Mouse (Mus musculus): Measurements from ENCODE around the gene Lonrf3. TPM values are rescaled to one million over a fixed set of nuclear protein-coding genes. Genes with fewer than 3 reads are reported as not detected.

Gene Lonrf3
- 0.06 and 0.21 TPM in 2 replicates for polyA plus RNA-seq (2016; fragmentation: Nextera tagmentation; extraction: Ambion mirVana)

DNA sequence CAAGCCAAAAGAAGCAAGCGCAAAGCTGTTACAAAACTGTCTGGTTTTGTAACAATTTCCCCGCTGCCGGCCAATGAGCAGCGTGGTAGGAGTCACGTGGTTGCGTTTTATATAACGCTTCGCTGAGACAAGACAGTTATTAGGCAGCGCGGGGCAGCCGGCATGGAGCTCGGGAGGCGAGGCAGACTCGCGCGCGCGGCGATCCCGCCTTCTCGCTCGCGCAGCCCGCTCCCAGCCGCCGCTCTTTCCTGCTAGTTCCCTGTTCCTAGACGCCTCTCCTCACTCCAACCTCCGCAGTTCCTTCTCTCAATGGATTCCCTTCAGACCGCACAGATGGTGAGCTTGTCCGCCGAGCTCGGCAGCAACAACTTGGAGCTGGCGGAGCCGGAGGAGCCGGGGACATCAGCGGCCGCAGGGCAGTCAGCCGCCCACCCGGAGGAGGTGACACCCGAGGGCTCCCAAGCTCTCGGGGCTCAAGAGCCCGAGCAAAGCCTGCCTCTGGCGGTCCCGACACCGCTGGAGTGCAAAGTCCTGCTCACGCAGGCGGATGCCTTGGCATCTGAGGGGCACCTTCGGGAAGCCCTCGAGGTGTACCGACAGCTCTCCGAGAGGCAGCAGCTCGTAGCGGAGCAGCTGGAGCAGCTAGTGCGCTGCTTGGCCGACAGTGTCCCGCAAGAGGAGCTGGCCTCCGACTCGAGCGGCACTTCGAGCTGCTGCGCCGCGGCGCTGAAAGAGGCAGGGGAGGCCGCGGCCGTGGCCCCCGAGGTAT is at the start of gene Lonrf3:
Gene Lonrf3 (plus strand): TSS at position 83 of the 769 bp plus-strand sequence.
- peaks cover 82% of the 10 kb centered on the region for H3K27me3 ChIP-seq (ENCODE audit: low read depth, poor library complexity, severe bottlenecking)
- 18% methylated on average over 67 of the region's 68 CpGs for WGBS
- 0 out of 2 replicates have a peak, but pooled peaks cover 4% of the 10 kb centered on the region for H3K4me1 ChIP-seq
- peak; percentile 46 for DNase-seq (ENCODE audit: low spot score)
- no peaks in the 10 kb centered on the region for H3K9me3 ChIP-seq (replicated peaks)
- no peak within 1 kb of the TSS for H3K27ac ChIP-seq
- peak within 1 kb of the TSS; percentile 50 for H3K4me3 ChIP-seq
- no peaks in the 10 kb centered on the region for H3K36me3 ChIP-seq

DNA sequence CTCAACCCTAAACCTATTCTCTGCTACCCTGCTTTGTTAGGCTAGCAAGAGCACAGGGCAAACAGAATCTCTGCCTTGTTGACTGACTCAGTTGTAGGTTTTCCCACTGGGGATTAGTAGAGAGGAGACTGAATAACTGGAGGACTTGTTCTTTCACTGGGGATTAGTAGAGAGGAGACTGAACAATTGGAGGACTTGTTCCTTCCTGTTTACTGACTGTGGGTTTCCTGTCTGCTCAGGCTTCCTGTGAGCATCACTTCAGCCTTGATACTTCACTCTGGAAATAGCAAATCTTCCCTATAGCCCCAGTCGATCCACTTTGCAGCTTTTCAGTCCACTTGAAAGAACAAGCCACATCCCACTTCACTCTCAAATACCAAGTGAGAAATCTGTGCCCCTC is 49.4 kb upstream of the Lonrf3 start:
- Histone ChIP-seq H3K4me1 (no peaks in the 10 kb centered on the region), H3K27me3 (ENCODE audit: low read depth, poor library complexity, severe bottlenecking) (no peaks in the 10 kb centered on the region), H3K36me3 (no peaks in the 10 kb centered on the region), H3K4me3 (no peak overlapping the region), H3K9me3 (replicated peaks) (no peaks in the 10 kb centered on the region), H3K27ac (no peak overlapping the region)
- 79% methylated on average over 1 of the region's 1 CpGs for WGBS
- DNase-seq (ENCODE audit: low spot score) = no peak

- H3K9me3 ChIP-seq (replicated peaks) = no peaks in the 10 kb centered on the region
- H3K27ac ChIP-seq = no peak overlapping the region
- H3K4me3 ChIP-seq = no peak overlapping the region
- no peak for DNase-seq (ENCODE audit: low spot score)
- 82% methylated on average over 3 of the region's 3 CpGs for WGBS
- H3K27me3 ChIP-seq (ENCODE audit: low read depth, poor library complexity, severe bottlenecking) = no peaks in the 10 kb centered on the region
- no peaks in the 10 kb centered on the region for H3K4me1 ChIP-seq
- no peaks in the 10 kb centered on the region for H3K36me3 ChIP-seq
Measured at GRCm38 (mm10) chrX:36311420-36311819, 16.7 kb upstream of the Lonrf3 start.

DNA sequence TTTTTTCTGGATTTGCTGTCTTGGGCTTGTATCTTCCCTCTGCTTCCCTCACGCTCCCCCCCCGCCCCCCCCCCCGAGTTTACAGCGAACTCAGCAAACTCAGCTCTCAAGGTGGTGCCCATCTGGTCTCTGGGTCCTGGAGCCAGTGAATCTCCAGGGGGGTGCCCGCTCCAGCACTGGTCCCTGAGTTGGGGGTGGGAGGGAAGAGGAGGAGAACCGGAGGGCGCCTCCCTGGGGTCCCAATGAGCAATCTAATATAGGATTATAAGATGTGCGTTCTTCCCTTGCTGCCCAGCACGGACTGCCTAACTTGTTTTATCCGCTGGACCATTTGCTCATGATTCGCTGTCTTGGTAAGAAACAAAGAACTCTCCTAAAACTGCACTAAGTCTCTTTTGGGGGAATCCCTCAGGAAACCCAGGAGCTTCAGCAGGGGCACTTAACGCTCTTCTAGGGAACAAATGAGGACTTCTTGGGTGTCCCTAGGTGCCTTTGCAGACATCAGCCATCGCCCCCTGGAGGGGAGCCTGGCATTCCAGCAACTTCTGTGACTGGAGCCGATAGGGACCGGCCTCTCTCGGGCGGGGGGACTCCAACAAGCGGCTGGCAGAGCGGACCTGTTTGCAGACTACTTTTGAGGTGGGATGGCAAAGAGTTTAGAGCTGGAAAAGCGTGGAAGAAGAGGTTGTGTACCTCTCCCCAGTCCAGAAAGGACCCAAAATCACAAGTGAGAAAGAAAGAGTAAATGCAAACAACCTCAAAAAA is 480 bp upstream of the Lonrf3 start:
- DNase-seq (ENCODE audit: low spot score) = peak; percentile 31
- Histone ChIP-seq H3K9me3 (replicated peaks) (no peaks in the 10 kb centered on the region), H3K4me1 (0 out of 2 replicates have a peak, but pooled peaks cover 4% of the 10 kb centered on the region), H3K4me3 (peak overlapping the region; percentile 50; the same call in 1 of the 2 replicates), H3K36me3 (no peaks in the 10 kb centered on the region), H3K27ac (no peak overlapping the region), H3K27me3 (ENCODE audit: low read depth, poor library complexity, severe bottlenecking) (peaks cover 80% of the 10 kb centered on the region)
- WGBS = 17% methylated on average over 18 of the region's 20 CpGs

DNA sequence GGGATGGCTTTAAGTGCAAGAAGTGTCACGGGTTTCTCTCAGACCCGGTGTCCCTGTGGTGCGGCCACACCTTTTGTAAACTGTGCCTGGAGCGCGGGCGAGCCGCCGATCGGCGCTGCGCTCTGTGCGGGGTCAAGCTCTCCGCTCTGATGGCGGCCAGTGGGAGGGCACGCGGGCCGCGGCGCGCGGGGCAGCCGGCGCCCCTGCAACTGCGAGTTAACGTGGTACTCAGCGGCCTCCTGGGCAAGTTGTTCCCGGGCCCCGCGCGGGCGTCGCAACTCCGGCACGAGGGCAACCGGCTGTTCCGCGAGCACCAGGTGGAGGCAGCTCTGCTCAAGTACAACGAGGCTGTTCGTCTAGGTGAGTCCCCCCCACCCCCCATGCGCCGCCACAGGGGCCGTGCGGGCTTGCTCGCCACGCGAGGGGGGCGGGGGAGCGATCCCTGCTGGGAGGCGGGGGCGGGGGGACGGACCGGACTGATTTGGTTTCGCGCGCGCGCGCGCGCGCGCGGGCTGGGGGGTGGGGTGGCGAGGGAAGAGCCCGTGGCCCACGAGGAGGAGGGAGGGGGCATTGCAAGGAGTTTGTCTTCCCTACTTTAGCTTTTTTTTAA is 992 bp downstream of the Lonrf3 start:
- H3K36me3 ChIP-seq = no peaks in the 10 kb centered on the region
- H3K4me1 ChIP-seq = 0 out of 2 replicates have a peak, but pooled peaks cover 4% of the 10 kb centered on the region
- peak; percentile 28 for DNase-seq (ENCODE audit: low spot score)
- H3K9me3 ChIP-seq (replicated peaks) = no peaks in the 10 kb centered on the region
- 11% methylated on average over 47 of the region's 66 CpGs for WGBS
- H3K4me3 ChIP-seq = peak overlapping the region; percentile 50
- H3K27me3 ChIP-seq (ENCODE audit: low read depth, poor library complexity, severe bottlenecking) = peaks cover 79% of the 10 kb centered on the region
- no peak overlapping the region for H3K27ac ChIP-seq

DNA sequence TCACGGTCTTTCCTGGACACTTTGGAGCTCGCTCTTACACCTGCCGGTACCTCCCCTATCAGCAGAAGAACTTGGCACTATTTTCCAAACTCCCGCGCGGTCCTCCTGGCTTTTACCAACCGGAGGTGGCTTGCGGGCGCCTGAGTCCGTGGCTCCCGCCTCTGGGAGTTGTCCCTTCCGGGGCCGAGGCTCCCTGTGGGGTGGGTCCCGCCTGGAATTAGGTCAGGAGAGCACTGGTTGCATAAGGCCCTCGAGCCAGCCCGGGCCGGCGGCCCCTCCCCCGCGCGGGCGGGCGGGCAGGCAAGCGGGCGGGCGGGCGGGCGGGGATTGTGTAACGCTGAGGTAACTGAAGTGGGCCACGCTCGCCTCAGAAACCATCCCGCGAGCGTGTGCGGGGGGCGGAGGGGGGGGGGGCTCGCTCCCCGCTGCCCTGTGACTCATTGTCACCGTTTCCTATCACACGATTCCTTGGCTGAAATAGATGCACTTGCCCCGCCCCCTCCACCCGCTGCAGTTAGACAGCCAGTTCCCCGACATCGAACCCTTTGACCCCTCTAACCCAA is 1.8 kb downstream of the Lonrf3 start:
- DNase-seq (ENCODE audit: low spot score) = peak; percentile 34
- Histone ChIP-seq H3K4me3 (peak overlapping the region; percentile 50), H3K9me3 (replicated peaks) (no peaks in the 10 kb centered on the region), H3K36me3 (no peaks in the 10 kb centered on the region), H3K27ac (no peak overlapping the region), H3K27me3 (ENCODE audit: low read depth, poor library complexity, severe bottlenecking) (peaks cover 72% of the 10 kb centered on the region), H3K4me1 (0 out of 2 replicates have a peak, but pooled peaks cover 4% of the 10 kb centered on the region)
- 13% methylated on average over 25 of the region's 44 CpGs for WGBS

DNA sequence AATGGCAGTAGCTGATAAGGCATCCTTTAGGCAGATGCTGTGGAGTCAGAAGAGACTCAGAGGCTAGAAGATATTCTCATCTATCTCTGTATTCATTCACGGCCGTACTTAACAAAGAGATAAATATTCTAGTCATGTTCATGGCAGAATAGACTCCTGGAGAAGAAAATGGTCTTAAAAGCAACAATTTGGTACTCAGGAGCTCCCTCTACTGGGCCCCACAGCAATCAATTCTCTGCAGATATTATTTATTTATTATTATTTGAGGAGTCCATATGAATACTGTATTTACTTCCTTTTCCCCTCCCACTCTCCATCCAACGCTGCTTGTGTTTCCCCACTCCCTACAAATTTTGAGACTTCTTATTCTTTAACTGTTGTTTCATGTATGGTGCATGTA is 24.3 kb downstream of the Lonrf3 start:
- Histone ChIP-seq H3K4me3 (no peak overlapping the region), H3K27me3 (ENCODE audit: low read depth, poor library complexity, severe bottlenecking) (no peaks in the 10 kb centered on the region), H3K27ac (no peak overlapping the region), H3K36me3 (no peaks in the 10 kb centered on the region), H3K9me3 (replicated peaks) (no peaks in the 10 kb centered on the region), H3K4me1 (no peaks in the 10 kb centered on the region)
- 66% methylated on average over 3 of the region's 3 CpGs for WGBS
- no peak for DNase-seq (ENCODE audit: low spot score)

GRCm38 (mm10) chrX:36385340-36385739 is 57.2 kb downstream of the Lonrf3 start:
- Histone ChIP-seq H3K27me3 (ENCODE audit: low read depth, poor library complexity, severe bottlenecking) (no peaks in the 10 kb centered on the region), H3K9me3 (replicated peaks) (no peaks in the 10 kb centered on the region), H3K4me3 (no peak overlapping the region), H3K4me1 (no peaks in the 10 kb centered on the region), H3K36me3 (no peaks in the 10 kb centered on the region), H3K27ac (no peak overlapping the region)
- DNase-seq (ENCODE audit: low spot score) = no peak

DNA sequence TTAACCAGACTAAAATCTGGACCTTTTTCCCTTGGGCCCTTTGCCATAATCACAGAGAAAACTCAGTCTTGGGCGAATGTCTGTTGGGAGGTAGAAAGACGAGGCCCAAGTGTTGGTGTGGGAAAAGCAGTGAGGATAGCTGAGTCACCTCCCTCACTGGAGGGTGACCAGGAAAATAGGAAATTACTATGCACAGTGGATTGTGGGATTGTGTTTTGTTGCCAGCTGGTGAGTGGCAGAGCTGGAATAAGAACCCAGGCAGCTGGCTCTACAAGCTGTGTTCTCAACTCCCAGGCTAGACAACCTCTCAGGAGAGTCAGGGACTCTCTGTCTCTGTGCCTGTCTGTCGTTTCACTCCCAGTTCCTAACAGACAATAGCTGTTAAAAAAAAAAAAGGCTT is 61.8 kb downstream of the Lonrf3 start:
- H3K4me3 ChIP-seq = no peak overlapping the region
- no peak for DNase-seq (ENCODE audit: low spot score)
- no peaks in the 10 kb centered on the region for H3K36me3 ChIP-seq
- H3K9me3 ChIP-seq (replicated peaks) = no peaks in the 10 kb centered on the region
- 68% methylated on average over 3 of the region's 3 CpGs for WGBS
- no peak overlapping the region for H3K27ac ChIP-seq
- no peaks in the 10 kb centered on the region for H3K27me3 ChIP-seq (ENCODE audit: low read depth, poor library complexity, severe bottlenecking)
- no peaks in the 10 kb centered on the region for H3K4me1 ChIP-seq

- H3K4me3 ChIP-seq = no peak overlapping the region
- no peaks in the 10 kb centered on the region for H3K27me3 ChIP-seq (ENCODE audit: low read depth, poor library complexity, severe bottlenecking)
- no peak overlapping the region for H3K27ac ChIP-seq
- no peak for DNase-seq (ENCODE audit: low spot score)
- no peaks in the 10 kb centered on the region for H3K9me3 ChIP-seq (replicated peaks)
- no peaks in the 10 kb centered on the region for H3K36me3 ChIP-seq
- 82% methylated on average over 2 of the region's 2 CpGs for WGBS
- H3K4me1 ChIP-seq = no peaks in the 10 kb centered on the region
Measured at GRCm38 (mm10) chrX:36390503-36390902, 62.4 kb downstream of the Lonrf3 start.

- DNase-seq (ENCODE audit: low spot score) = no peak
- Histone ChIP-seq H3K27ac (no peak overlapping the region), H3K36me3 (no peaks in the 10 kb centered on the region), H3K27me3 (ENCODE audit: low read depth, poor library complexity, severe bottlenecking) (no peaks in the 10 kb centered on the region), H3K9me3 (replicated peaks) (no peaks in the 10 kb centered on the region), H3K4me3 (no peak overlapping the region), H3K4me1 (no peaks in the 10 kb centered on the region)
- WGBS = 78% methylated on average over 6 of the region's 6 CpGs
Measured at GRCm38 (mm10) chrX:36392672-36393071, 64.5 kb downstream of the Lonrf3 start.

DNA sequence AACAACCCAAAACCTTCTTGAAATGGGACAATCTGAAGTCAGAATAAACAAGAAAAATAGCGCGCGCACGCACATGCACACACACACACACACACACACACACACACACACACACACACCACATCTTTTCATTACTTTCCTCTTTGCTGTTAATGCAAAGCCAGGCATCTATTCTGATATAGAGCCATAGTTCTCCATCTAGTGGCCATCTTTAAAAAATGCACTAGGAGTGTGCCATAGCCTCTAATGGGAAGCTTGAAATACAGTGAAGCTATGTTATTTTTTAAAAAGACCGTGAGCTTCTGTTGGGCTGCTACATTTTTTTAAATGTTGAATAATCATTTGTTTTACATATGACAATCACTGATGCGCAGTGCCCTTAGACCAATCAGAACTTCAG is 65.1 kb downstream of the Lonrf3 start:
- Histone ChIP-seq H3K4me1 (no peaks in the 10 kb centered on the region), H3K27ac (no peak overlapping the region), H3K27me3 (ENCODE audit: low read depth, poor library complexity, severe bottlenecking) (no peaks in the 10 kb centered on the region), H3K36me3 (no peaks in the 10 kb centered on the region), H3K9me3 (replicated peaks) (no peaks in the 10 kb centered on the region), H3K4me3 (no peak overlapping the region)
- no peak for DNase-seq (ENCODE audit: low spot score)
- WGBS = 33% methylated on average over 6 of the region's 6 CpGs

DNA sequence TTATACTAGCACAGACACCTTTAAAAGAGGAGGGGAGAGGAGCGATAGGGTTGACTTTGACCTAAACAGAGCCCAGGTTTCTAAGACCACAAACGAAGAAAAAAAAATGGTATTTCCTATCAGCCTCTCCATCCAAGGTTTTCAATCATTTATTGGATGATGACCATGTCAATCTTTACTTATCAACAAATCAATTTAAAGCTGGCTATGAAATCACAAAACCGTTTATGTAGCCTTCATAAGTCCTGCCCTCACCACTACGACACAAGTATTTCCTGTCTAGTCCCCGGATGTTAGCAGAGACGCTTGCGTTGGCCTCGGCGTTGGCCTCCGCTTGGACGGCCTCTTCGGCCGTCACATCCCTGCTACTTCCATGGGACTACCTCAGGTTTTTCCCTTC is 72.8 kb downstream of the Lonrf3 start, which contains the start of gene Gm6268:
Gene Gm6268 (plus strand): TSS at position 301 of the 400 bp plus-strand sequence.
- no peak within 1 kb of the TSS for H3K27ac ChIP-seq
- 92% methylated on average over 13 of the region's 13 CpGs for WGBS

More for the DNA sequence above, 72.8 kb downstream of the Lonrf3 start, which contains the start of gene Gm6268:
- DNase-seq (ENCODE audit: low spot score) = no peak
- no peak within 1 kb of the TSS for H3K4me3 ChIP-seq
- H3K4me1 ChIP-seq = no peaks in the 10 kb centered on the region
- H3K36me3 ChIP-seq = no peaks in the 10 kb centered on the region
- H3K27me3 ChIP-seq (ENCODE audit: low read depth, poor library complexity, severe bottlenecking) = no peaks in the 10 kb centered on the region
- H3K9me3 ChIP-seq (replicated peaks) = no peaks in the 10 kb centered on the region
